Mouse (Mus musculus) CH12.LX (cell line): ENCODE measurements around the gene Cfap44. TPM values are rescaled to one million over a fixed set of nuclear protein-coding genes. Genes with fewer than 3 reads are reported as not detected.

ENCODE experiments used
- DNase-seq: peaks from one replicate; pipeline ENCODE4 v3.0.0-alpha.2; 2013; ENCODE audit errors: extremely low read depth
- H3K27ac ChIP-seq: 2 replicates; pipeline ENCODE4 v1.5.1; 2012; ENCODE audit warnings: low read depth, mild to moderate bottlenecking, control low read depth, moderate library complexity; ENCODE audit not compliant: insufficient read depth
- H3K27me3 ChIP-seq: replicated peaks from 2 replicates; pipeline ENCODE3; 2012; ENCODE audit warnings: inconsistent platforms
- H3K36me3 ChIP-seq, 2 experiments: replicated peaks in 1 of 2; 2 replicates each; pipeline versions ENCODE3 to v1.6.1; 2012; ENCODE audit warnings: inconsistent platforms in 1 of 2, low read length in 1 of 2, mild to moderate bottlenecking in 1 of 2, mixed read lengths in 1 of 2, moderate library complexity in 1 of 2; ENCODE audit not compliant: control insufficient read depth in 1 of 2, insufficient read depth in 1 of 2
- H3K4me1 ChIP-seq, 2 experiments: 2 replicates each; pipeline ENCODE4 v1.6.1; 2012; ENCODE audit warnings: inconsistent platforms in 1 of 2, moderate library complexity in 1 of 2; ENCODE audit not compliant: insufficient read depth in 2 of 2, control insufficient read depth in 1 of 2
- H3K4me2 ChIP-seq: 2 replicates; pipeline ENCODE4 v1.6.1; 2012; ENCODE audit warnings: low read depth, mild to moderate bottlenecking, control low read depth; ENCODE audit not compliant: poor library complexity, insufficient read depth, severe bottlenecking
- H3K4me3 ChIP-seq, 3 experiments: fragments of 150-350 bp in 1 of 3; sonication (generic) in 1 of 3; replicated peaks in 1 of 3; 2 replicates each; pipeline versions ENCODE3 to v1.5.1; 2011 to 2012; ENCODE audit warnings: low read depth in 2 of 3, low read length in 2 of 3, mild to moderate bottlenecking in 2 of 3, moderate library complexity in 2 of 3, control low read depth in 1 of 3, improper control_type of control experiment in 1 of 3, inconsistent platforms in 1 of 3, mixed read lengths in 1 of 3; ENCODE audit not compliant: poor library complexity in 1 of 3
- H3K79me2 ChIP-seq: replicated peaks from 2 replicates; pipeline ENCODE4 v1.6.1; 2012; ENCODE audit warnings: mild to moderate bottlenecking, moderate library complexity; ENCODE audit not compliant: control insufficient read depth, poor library complexity, insufficient read depth, severe bottlenecking; ENCODE audit errors: extremely low read depth
- H3K9ac ChIP-seq: 2 replicates; pipeline ENCODE4 v1.6.1; 2012; ENCODE audit warnings: low read depth, mild to moderate bottlenecking, control low read depth, moderate library complexity; ENCODE audit not compliant: insufficient read depth
- H3K9me3 ChIP-seq: replicated peaks from 2 replicates; pipeline ENCODE3; 2012; ENCODE audit warnings: low read length, inconsistent platforms, mixed read lengths
- CTCF ChIP-seq, 2 experiments: IDR thresholded peaks in 1 of 2; conservative IDR thresholded peaks in 1 of 2; 2 replicates each; pipeline ENCODE4 v1.5.1; 2011 to 2012; ENCODE audit warnings: low read depth in 2 of 2, low read length in 2 of 2, improper control_type of control experiment in 1 of 2, inconsistent platforms in 1 of 2, mild to moderate bottlenecking in 1 of 2, moderate library complexity in 1 of 2
- E2F4 ChIP-seq: IDR thresholded peaks from 2 replicates; pipeline ENCODE4 v1.6.1; 2011; ENCODE audit warnings: low read depth, low read length, improper control_type of control experiment; ENCODE audit not compliant: insufficient replicate concordance
- ETS1 ChIP-seq: conservative IDR thresholded peaks from 2 replicates; pipeline ENCODE4 v1.6.1; 2012; ENCODE audit warnings: low read depth, mild to moderate bottlenecking, inconsistent platforms, low read length, improper control_type of control experiment, moderate library complexity
- GABPA ChIP-seq: IDR thresholded peaks from 2 replicates; pipeline ENCODE4 v1.6.1; 2012; ENCODE audit warnings: low read depth, low read length, improper control_type of control experiment, inconsistent platforms; ENCODE audit not compliant: insufficient replicate concordance
- JUND ChIP-seq: conservative IDR thresholded peaks from 2 replicates; pipeline ENCODE4 v1.6.1; 2011; ENCODE audit warnings: low read depth, low read length, improper control_type of control experiment
- MAFK ChIP-seq: IDR thresholded peaks from 2 replicates; pipeline ENCODE4 v1.6.1; 2011; ENCODE audit warnings: low read length, improper control_type of control experiment; ENCODE audit not compliant: insufficient replicate concordance
- MAX ChIP-seq: IDR thresholded peaks from 2 replicates; pipeline ENCODE4 v1.6.1; 2011; ENCODE audit warnings: low read length, improper control_type of control experiment
- MEF2A ChIP-seq: IDR thresholded peaks from 2 replicates; pipeline ENCODE4 v1.6.1; 2014; ENCODE audit warnings: low read depth, mild to moderate bottlenecking, inconsistent platforms, low read length, improper control_type of control experiment, borderline replicate concordance
- MXI1 ChIP-seq: IDR thresholded peaks from 2 replicates; pipeline ENCODE4 v1.6.1; 2011; ENCODE audit warnings: mild to moderate bottlenecking, low read depth, low read length, improper control_type of control experiment
- MYC ChIP-seq: IDR thresholded peaks from 2 replicates; pipeline ENCODE4 v1.6.1; 2011; ENCODE audit warnings: low read depth, mild to moderate bottlenecking, improper control_type of control experiment, low read length
- NELFE ChIP-seq: IDR thresholded peaks from 2 replicates; pipeline ENCODE4 v1.6.1; 2011; ENCODE audit warnings: low read depth, low read length, improper control_type of control experiment
- PAX5 ChIP-seq: IDR thresholded peaks from 2 replicates; pipeline ENCODE4 v1.6.1; 2012; ENCODE audit warnings: low read length, inconsistent platforms, mixed read lengths
- POLR2A ChIP-seq: IDR thresholded peaks from 2 replicates; pipeline ENCODE4 v1.6.1; 2011; ENCODE audit warnings: low read depth, mild to moderate bottlenecking, improper control_type of control experiment, low read length
- RCOR1 ChIP-seq: conservative IDR thresholded peaks from 2 replicates; pipeline ENCODE4 v1.6.1; 2012; ENCODE audit warnings: low read depth, mild to moderate bottlenecking, inconsistent platforms, low read length, improper control_type of control experiment
- SIN3A ChIP-seq: IDR thresholded peaks from 2 replicates; pipeline ENCODE4 v1.6.1; 2012; ENCODE audit warnings: low read length, improper control_type of control experiment, inconsistent platforms
- SMC3 ChIP-seq: IDR thresholded peaks from 2 replicates; pipeline ENCODE4 v1.6.1; 2011; ENCODE audit warnings: low read depth, low read length, improper control_type of control experiment
- ZC3H11A ChIP-seq: IDR thresholded peaks from 2 replicates; pipeline ENCODE4 v1.6.1; 2012; ENCODE audit warnings: low read depth, mild to moderate bottlenecking, inconsistent platforms, low read length, improper control_type of control experiment
- ZMIZ1 ChIP-seq: IDR thresholded peaks from 2 replicates; pipeline ENCODE4 v1.6.1; 2012; ENCODE audit warnings: low read depth, mild to moderate bottlenecking, inconsistent platforms, low read length, improper control_type of control experiment
- dilution Hi-C: fragments of 300-500 bp; cut with MboI; formaldehyde crosslinking; loops from 2 replicates; pipeline ENCODE4 v1.14.3; 2020; ENCODE audit warnings: low sequenced_read_pairs; ENCODE audit not compliant: extremely low pct_unique_long_range_greater_than_20kb, extremely low pct_ligation_motif_present
- in situ Hi-C: fragments of 300-500 bp; cut with MboI; formaldehyde crosslinking; loops from 3 replicates; pipeline ENCODE4 v1.14.3; 2019; ENCODE audit warnings: low sequenced_read_pairs, low pct_ligation_motif_present, low pct_unique_long_range_greater_than_20kb, mixed read lengths
- polyA plus RNA-seq: library from polyadenylated mRNA; unstranded; fragments of >175 nt; gene quantifications from 2 replicates; pipeline ENCODE4 v1.2.1, GENCODE M21; 2012; ENCODE audit warnings: low read depth; ENCODE audit not compliant: insufficient read length
- total RNA-seq, 2 experiments: library from RNA; depleted of rRNA; stranded (reverse); fragments of 300-350 nt in 1 of 2; fragments of >200 nt in 1 of 2; gene quantifications; 2 replicates each; pipeline ENCODE4 v1.2.3; 2012 to 2014

Gene Cfap44
- total and polyA plus RNA-seq, 3 experiments = not detected

- no peak overlapping the region for H3K27ac ChIP-seq
- H3K4me1 ChIP-seq = peaks cover 7 to 8% of the 10 kb centered on the region in 2 experiments; a peak in 2 of 4 replicates
- dilution Hi-C loops (no loop called here), in situ Hi-C loops (loop anchor here (10.0 to 25.0 kb wide), 3 partner anchors 151 to 603 kb away; partner anchors contain the start of genes Ccdc80 and Nepro)
- no peak overlapping the region for H3K4me2 ChIP-seq
- H3K9ac ChIP-seq = no peak overlapping the region
- H3K79me2 ChIP-seq = no peaks in the 10 kb centered on the region
- peak; percentile 73 for DNase-seq
- H3K9me3 ChIP-seq = no peaks in the 10 kb centered on the region
- peak; percentile 97 for TF ChIP-seq SMC3
- TF ChIP-seq MAFK = peak; percentile 14; the same call in 1 of the 2 replicates
- TF ChIP-seq MYC = 0 out of 2 replicates have a peak, but pooled peaks have one; percentile 32
- no peak for TF ChIP-seq GABPA
- peak; percentile 98 to 100 for TF ChIP-seq CTCF (conservative IDR thresholded peaks at IDR 0.05 in 1 of 2, IDR thresholded peaks at IDR 0.05 in 1 of 2; ENCODE audit: low read depth in 2 of 2, low read length in 2 of 2)
- peak; percentile 93 for TF ChIP-seq ZC3H11A
- TF ChIP-seq ETS1 = no peak
- TF ChIP-seq MXI1 = no peak
- TF ChIP-seq POLR2A = no peak
- TF ChIP-seq RCOR1 = 0 out of 2 replicates have a peak, but pooled peaks have one; percentile 17
- no peak for TF ChIP-seq PAX5
- TF ChIP-seq MAX = no peak
- peaks cover 0 to 29% of the 10 kb centered on the region in 2 experiments for H3K36me3 ChIP-seq
- no peak overlapping the region for H3K4me3 ChIP-seq
- no peaks in the 10 kb centered on the region for H3K27me3 ChIP-seq
Observed at GRCm38 (mm10) chr16:44484079-44484478, 89.5 kb downstream of the Cfap44 start.

DNA sequence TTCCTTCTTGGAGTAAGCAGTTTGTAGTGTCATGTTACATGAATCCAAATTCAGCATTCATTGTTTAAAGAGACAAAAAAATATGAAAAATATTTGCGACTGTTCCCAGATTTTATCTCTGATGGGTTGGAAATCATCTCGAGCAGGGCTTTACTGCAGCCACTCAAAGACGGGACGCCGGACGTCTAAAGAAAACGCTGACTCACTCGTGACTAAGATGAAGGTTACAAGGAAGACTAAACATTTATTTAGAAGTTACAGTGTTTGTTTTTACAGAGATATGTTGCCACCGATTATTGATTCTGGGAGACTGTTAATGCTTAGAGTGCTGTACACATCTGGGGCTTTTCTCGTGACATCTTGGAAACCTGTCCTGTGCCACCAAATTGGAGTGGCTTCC is 90.2 kb downstream of the Cfap44 start:
- no peak for TF ChIP-seq JUND
- 0 out of 2 replicates have a peak, but pooled peaks have one; percentile 2 for TF ChIP-seq MXI1
- no peak for TF ChIP-seq E2F4
- TF ChIP-seq POLR2A = no peak
- TF ChIP-seq SIN3A = no peak
- no peak for TF ChIP-seq MEF2A
- TF ChIP-seq NELFE = no peak
- TF ChIP-seq ZMIZ1 = no peak
- Histone ChIP-seq H3K4me2 (no peak overlapping the region), H3K4me3 (no peak overlapping the region), H3K27me3 (no peaks in the 10 kb centered on the region), H3K36me3 (peaks cover 0 to 33% of the 10 kb centered on the region in 2 experiments), H3K79me2 (no peaks in the 10 kb centered on the region), H3K9ac (no peak overlapping the region), H3K27ac (no peak overlapping the region), H3K4me1 (peaks cover 7 to 8% of the 10 kb centered on the region in 2 experiments; a peak in 2 of 4 replicates), H3K9me3 (no peaks in the 10 kb centered on the region)
- dilution Hi-C loops (no loop called here), in situ Hi-C loops (loop anchor here (10.0 to 25.0 kb wide), 3 partner anchors 150 to 602 kb away; partner anchors contain the start of genes Ccdc80 and Nepro)
- no peak for DNase-seq
